Mouse (Mus musculus): ENCODE results near the gene Mrps27. TPM values are rescaled to one million over a fixed set of nuclear protein-coding genes. Genes with fewer than 3 reads are reported as not detected.
A peak's percentile ranks its signal among the peaks of the same experiment; 100 is the strongest.

Mrps27 gene
- polyA plus RNA-seq, 1 experiment from 2014 or later, result 40.9 TPM

DNA sequence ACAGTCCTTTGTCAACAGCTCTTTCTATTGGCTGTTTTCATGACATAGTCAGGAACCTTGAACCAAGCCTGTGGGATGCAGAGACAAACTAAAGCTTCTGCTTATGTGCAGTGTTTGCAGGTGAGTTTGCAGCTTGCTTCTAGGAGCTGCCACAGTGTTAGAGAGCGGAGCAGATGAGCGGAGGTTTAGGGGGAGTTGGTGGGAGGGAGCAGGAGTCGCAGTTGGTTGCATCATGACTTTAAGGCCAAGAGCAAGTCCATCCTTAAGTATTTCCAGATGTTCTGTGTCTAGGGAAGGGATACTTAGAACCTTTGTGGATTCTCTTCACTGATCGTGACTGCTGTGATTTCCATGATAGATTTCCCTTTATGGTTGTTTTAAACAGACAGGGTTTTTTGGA lies 29.6 kb downstream of the Mrps27 start:
- no peak for ATAC-seq (ENCODE audit: low read depth)

DNA sequence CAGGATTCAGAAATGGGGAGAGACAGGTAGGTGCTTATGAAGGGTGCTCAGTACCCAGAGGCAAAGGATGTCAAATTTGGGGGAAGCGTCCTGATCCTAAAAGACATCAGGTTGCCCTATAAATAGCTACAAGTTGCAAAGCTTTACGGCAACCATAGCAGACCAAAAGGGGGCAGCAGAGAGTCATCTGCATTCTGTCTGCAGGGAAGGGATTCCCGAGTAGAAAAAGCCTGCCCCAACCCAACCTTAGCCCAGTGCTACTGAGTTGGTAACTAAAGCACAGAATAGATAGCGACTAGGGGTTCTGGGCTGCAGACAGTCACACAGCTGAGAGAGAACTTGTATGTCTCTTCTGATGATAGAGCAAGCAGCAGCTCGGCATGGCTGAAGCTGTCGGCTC lies 31.0 kb downstream of the Mrps27 start:
- 37% methylated on average over 6 of the region's 6 CpGs for WGBS
- Histone ChIP-seq H3K4me2 (no peak overlapping the region), H3K27me3 (no peaks in the 10 kb centered on the region), H3K27ac (replicated peaks) (no peak overlapping the region), H3K4me1 (replicated peaks) (no peaks in the 10 kb centered on the region; the same call in 1 of the 2 replicates), H3K4me3 (no peak overlapping the region), H3K36me3 (no peaks in the 10 kb centered on the region), H3K9ac (no peak overlapping the region), H3K9me3 (no peaks in the 10 kb centered on the region)
- ATAC-seq (ENCODE audit: low read depth), result peak; percentile 74; the same call in 1 of the 2 replicates

More for the DNA sequence above, 29.6 kb downstream of the Mrps27 start:
- Histone ChIP-seq H3K4me2 (no peak overlapping the region), H3K4me3 (no peak overlapping the region), H3K27me3 (no peaks in the 10 kb centered on the region), H3K9ac (no peak overlapping the region), H3K9me3 (no peaks in the 10 kb centered on the region), H3K27ac (replicated peaks) (no peak overlapping the region), H3K4me1 (replicated peaks) (peaks cover 1% of the 10 kb centered on the region; the same call in 1 of the 2 replicates), H3K36me3 (no peaks in the 10 kb centered on the region)
- WGBS, result 82% methylated on average over 4 of the region's 4 CpGs

DNA sequence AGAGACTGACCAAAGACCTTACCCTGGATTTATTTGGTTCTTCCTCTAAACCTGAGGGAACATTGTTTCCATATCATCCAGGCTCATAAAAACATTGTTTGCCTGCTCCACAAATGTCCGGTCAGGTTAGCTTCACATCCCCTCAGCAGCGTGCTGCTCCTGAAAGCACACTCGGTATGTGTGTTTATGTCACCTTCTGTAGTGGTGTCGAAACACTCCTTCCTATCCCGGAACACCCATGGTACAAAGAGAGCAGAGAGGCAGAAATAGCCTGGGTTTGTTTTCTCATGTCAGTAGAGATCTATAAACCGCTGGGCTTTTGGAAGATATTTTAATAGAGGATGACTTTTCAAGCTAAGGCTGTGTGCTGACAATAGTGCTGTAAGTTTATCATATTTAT lies 32.5 kb downstream of the Mrps27 start:
- Histone ChIP-seq H3K27ac (replicated peaks) (no peak overlapping the region), H3K9ac (no peak overlapping the region), H3K36me3 (no peaks in the 10 kb centered on the region), H3K4me3 (no peak overlapping the region), H3K4me1 (replicated peaks) (no peaks in the 10 kb centered on the region; the same call in 1 of the 2 replicates), H3K4me2 (no peak overlapping the region), H3K9me3 (no peaks in the 10 kb centered on the region), H3K27me3 (no peaks in the 10 kb centered on the region)
- no peak for ATAC-seq (ENCODE audit: low read depth)
- WGBS, result 90% methylated on average over 6 of the region's 6 CpGs

DNA sequence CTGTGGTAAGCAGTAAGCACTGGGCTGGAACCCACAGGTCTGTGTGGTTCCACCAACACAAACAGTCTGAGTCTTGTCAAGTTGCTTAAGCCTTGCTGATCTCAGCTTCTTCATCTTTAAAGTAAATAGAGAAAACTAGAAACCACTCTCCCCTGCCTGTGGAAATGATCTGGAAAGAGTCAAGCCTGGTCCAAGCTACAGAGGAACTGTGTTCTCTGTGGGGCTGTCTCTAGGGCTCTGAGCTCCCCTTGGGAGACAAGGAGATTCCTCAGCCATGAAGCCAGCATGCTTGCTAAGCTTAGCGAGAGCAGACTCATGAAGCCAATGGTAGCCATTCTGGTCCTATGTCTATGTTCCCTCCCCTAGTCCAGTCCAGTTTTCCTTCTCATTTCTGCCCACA lies 33.6 kb downstream of the Mrps27 start:
- H3K27ac ChIP-seq (replicated peaks), result no peak overlapping the region
- no peaks in the 10 kb centered on the region for H3K36me3 ChIP-seq
- no peak for ATAC-seq (ENCODE audit: low read depth)
- H3K4me1 ChIP-seq (replicated peaks), result no peaks in the 10 kb centered on the region; the same call in 1 of the 2 replicates
- H3K4me3 ChIP-seq, result no peak overlapping the region
- H3K9me3 ChIP-seq, result no peaks in the 10 kb centered on the region
- WGBS, result 81% methylated on average over 1 of the region's 1 CpGs
- no peak overlapping the region for H3K4me2 ChIP-seq
- no peaks in the 10 kb centered on the region for H3K27me3 ChIP-seq
- H3K9ac ChIP-seq, result no peak overlapping the region

DNA sequence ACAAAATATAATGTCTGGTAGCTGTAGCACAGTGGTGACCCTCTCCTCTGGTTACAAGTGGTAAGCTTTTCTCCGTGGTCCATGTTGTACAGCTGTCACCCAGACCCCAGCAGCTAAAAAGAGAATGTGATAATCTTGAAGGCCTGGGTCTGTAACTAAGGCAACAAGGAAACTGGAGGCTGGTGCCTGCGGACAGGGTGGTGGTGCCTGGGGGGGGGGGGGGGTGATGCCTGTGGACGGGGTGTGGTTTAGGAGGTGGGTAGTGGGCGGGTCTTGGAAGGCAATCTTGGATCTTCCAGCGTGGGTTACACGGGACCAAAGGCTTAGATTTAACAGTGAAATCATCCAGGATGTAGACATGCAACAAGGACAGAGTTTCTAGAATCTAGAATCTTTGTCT lies 37.8 kb downstream of the Mrps27 start:
- Histone ChIP-seq H3K36me3 (no peaks in the 10 kb centered on the region), H3K4me1 (replicated peaks) (peaks cover 3% of the 10 kb centered on the region; the same call in 1 of the 2 replicates), H3K27me3 (no peaks in the 10 kb centered on the region), H3K9me3 (no peaks in the 10 kb centered on the region), H3K4me2 (no peak overlapping the region), H3K27ac (replicated peaks) (no peak overlapping the region), H3K4me3 (no peak overlapping the region), H3K9ac (no peak overlapping the region)
- no peak for ATAC-seq (ENCODE audit: low read depth)
- 58% methylated on average over 6 of the region's 6 CpGs for WGBS

DNA sequence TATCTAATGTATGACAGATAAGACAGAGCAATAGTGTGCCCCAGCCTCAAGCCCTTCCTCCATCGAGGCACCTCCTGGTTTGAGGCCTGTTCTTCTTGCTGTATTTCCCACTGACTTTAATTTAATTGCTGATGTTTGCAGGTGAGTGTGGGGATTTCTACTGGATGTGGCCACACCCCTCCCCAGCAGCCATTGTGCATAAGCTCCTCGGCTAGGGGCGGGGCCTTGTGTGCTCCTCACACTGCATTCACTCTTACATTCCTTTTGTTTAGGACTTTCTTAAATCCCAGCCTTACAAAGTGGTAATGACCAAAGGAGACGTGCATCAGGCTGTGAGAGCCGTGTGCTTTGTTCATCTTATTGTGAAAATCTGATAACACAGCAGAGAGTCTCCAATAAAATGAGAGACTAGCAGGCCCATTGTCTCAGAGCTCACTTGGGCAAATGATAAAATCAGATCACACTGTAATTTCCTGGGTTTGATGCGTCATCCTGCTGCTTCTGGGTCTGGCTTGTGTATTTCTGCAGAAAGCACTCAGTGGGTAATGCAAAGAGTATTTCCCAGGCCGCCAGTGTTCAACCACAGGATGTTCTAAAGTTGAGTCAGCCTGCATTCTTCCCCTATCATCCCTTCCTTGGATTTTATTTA lies 40.1 kb downstream of the Mrps27 start:
- Histone ChIP-seq H3K36me3 (no peaks in the 10 kb centered on the region), H3K4me2 (no peak overlapping the region), H3K9me3 (no peaks in the 10 kb centered on the region), H3K4me3 (no peak overlapping the region), H3K27ac (replicated peaks) (no peak overlapping the region), H3K4me1 (replicated peaks) (peaks cover 16% of the 10 kb centered on the region), H3K9ac (no peak overlapping the region), H3K27me3 (no peaks in the 10 kb centered on the region)
- WGBS, result 78% methylated on average over 7 of the region's 7 CpGs
- ATAC-seq (ENCODE audit: low read depth), result no peak; the same call in 1 of the 2 replicates

DNA sequence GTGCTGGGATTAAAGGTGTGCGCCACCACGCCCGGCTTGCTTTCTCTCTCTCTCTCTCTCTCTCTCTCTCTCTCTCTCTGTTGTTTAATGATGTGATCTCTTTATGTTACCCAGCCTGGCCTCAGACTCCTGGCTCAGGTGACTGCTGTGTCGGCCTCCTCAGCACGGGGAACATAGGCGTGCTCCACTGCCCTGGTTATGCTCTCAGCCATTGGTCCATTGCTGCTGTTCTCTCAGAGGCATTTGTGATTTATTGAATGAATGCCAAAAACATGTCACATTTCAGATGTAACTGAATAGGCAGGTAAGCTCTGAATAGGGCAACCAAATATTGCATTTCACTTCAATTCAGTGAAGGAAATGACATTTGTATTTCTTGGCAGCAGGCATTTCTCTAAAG lies 41.3 kb downstream of the Mrps27 start:
- no peaks in the 10 kb centered on the region for H3K9me3 ChIP-seq
- no peak overlapping the region for H3K9ac ChIP-seq
- H3K4me3 ChIP-seq, result no peak overlapping the region
- no peak overlapping the region for H3K4me2 ChIP-seq
- WGBS, result 85% methylated on average over 6 of the region's 6 CpGs
- H3K27ac ChIP-seq (replicated peaks), result no peak overlapping the region
- no peaks in the 10 kb centered on the region for H3K27me3 ChIP-seq
- no peaks in the 10 kb centered on the region for H3K36me3 ChIP-seq
- no peak for ATAC-seq (ENCODE audit: low read depth)
- peaks cover 16% of the 10 kb centered on the region for H3K4me1 ChIP-seq (replicated peaks)

DNA sequence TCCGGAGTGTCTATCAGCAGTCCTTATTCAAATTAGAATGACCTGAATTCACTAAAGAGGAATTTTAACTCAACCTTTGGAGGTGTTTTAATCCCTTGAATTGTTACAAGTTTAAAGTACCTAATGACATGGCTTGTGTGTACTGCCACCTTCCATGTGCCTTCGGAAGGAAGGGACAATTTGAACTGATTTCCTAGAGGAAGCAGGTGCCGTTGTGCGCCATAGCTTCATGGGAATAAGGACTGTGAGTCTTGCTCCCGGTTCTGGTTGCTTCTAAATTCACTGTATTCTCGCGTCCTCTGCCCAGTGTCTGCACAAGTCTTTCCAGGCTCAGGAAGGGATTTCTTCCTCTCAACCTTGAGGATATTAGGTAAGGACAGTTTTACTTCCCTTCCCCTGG lies 41.8 kb downstream of the Mrps27 start:
- H3K9ac ChIP-seq, result no peak overlapping the region
- H3K4me3 ChIP-seq, result no peak overlapping the region
- no peaks in the 10 kb centered on the region for H3K36me3 ChIP-seq
- H3K9me3 ChIP-seq, result no peaks in the 10 kb centered on the region
- H3K27ac ChIP-seq (replicated peaks), result no peak overlapping the region
- no peaks in the 10 kb centered on the region for H3K27me3 ChIP-seq
- WGBS, result 90% methylated on average over 7 of the region's 7 CpGs
- no peak overlapping the region for H3K4me2 ChIP-seq
- ATAC-seq (ENCODE audit: low read depth), result no peak
- H3K4me1 ChIP-seq (replicated peaks), result peaks cover 18% of the 10 kb centered on the region

DNA sequence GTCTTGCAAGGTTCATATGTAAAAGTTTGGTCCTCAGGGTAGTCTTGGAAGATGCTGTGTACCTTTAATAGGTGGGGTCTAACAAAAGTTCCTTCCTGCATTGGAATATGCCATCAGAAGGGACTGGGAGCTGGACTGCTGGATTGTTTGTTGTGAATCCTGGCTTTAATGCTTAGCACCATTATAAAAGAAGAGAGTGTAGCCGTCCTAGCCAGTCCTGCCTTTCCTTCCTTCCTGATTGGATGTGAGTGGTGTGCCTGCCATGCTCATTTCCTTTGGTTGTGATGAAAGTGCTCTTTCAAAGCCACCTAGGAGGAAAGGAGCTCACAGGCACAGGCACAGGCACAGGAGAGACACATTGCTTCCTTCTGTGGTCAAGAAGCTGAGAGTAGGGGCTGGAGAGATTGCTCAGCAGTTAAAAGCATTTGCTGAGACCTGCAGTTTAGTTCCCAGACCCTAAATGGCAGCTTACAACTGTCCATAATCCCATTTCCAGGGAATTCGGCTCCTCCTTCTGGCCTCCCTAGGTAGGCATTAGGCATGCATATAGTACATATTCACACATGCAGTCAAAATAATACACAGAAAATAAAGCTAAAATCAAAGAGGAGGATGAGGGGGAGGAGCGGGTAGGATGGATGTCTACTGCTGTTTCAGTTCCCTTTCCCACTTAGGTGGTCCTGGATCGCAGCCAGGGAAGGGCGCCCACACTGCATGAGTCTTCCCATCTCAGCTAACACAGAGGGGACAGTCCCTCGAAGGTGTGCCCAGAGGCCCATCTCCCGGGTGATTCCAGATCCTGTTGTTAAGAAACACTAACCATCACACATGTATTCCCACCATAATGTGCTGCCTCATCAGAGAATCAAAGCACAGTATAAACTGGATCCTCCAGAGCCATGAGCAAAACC lies 43.6 kb downstream of the Mrps27 start:
- Histone ChIP-seq H3K4me3 (no peak overlapping the region), H3K4me2 (no peak overlapping the region), H3K4me1 (replicated peaks) (peaks cover 22% of the 10 kb centered on the region), H3K36me3 (no peaks in the 10 kb centered on the region), H3K9me3 (no peaks in the 10 kb centered on the region), H3K27me3 (no peaks in the 10 kb centered on the region), H3K27ac (replicated peaks) (no peak overlapping the region; the same call in 1 of the 2 replicates), H3K9ac (no peak overlapping the region)
- no peak for ATAC-seq (ENCODE audit: low read depth)
- WGBS, result 64% methylated on average over 7 of the region's 7 CpGs

DNA sequence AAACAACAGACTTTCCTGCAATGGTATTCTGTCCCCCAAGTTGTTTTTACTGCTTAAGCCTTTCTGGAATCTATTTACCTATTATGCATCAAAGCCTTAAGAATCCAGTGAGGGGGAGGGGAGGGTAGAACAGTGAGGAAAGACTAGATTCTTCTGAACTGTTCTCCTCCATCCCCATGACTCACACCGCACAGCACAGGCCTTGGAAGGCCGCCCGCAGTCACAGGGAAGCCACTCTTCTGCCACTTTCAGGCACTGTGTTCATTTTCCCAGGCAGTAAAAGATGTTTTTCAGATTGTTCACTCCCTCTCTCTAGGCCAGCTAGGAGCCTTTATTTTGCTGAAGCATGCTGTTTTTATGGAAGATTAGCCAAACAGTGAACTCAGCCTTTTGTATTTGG lies 46.8 kb downstream of the Mrps27 start:
- ATAC-seq (ENCODE audit: low read depth), result no peak
- Histone ChIP-seq H3K9ac (no peak overlapping the region), H3K4me3 (no peak overlapping the region), H3K4me2 (no peak overlapping the region), H3K27me3 (no peaks in the 10 kb centered on the region), H3K9me3 (no peaks in the 10 kb centered on the region), H3K27ac (replicated peaks) (no peak overlapping the region), H3K4me1 (replicated peaks) (peaks cover 36% of the 10 kb centered on the region), H3K36me3 (no peaks in the 10 kb centered on the region)
- WGBS, result 79% methylated on average over 3 of the region's 3 CpGs

DNA sequence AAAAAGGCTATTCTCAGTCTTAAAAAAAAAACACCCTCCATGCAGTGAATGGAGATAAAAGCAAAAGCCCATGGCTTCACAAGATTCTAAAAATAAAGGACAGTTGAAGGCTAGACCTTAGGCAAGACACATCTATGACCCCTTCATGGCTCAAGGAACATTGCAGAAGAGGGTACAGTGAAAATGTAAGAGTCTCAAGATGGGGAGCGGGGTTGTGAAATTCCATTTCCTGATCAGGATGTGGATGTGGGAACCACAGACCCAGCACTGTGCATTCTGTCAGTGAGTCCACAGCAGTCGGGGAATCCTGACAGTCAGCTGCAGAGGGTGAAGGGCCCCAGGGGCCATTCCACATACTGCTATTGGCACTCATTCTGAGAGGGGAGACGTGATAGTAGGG lies 48.5 kb downstream of the Mrps27 start:
- no peak for ATAC-seq (ENCODE audit: low read depth)
- no peak overlapping the region for H3K9ac ChIP-seq
- no peak overlapping the region for H3K4me3 ChIP-seq
- no peaks in the 10 kb centered on the region for H3K36me3 ChIP-seq
- WGBS, result 78% methylated on average over 3 of the region's 3 CpGs
- no peaks in the 10 kb centered on the region for H3K27me3 ChIP-seq
- H3K4me2 ChIP-seq, result no peak overlapping the region
- peaks cover 37% of the 10 kb centered on the region for H3K4me1 ChIP-seq (replicated peaks)
- H3K9me3 ChIP-seq, result no peaks in the 10 kb centered on the region
- no peak overlapping the region for H3K27ac ChIP-seq (replicated peaks)

DNA sequence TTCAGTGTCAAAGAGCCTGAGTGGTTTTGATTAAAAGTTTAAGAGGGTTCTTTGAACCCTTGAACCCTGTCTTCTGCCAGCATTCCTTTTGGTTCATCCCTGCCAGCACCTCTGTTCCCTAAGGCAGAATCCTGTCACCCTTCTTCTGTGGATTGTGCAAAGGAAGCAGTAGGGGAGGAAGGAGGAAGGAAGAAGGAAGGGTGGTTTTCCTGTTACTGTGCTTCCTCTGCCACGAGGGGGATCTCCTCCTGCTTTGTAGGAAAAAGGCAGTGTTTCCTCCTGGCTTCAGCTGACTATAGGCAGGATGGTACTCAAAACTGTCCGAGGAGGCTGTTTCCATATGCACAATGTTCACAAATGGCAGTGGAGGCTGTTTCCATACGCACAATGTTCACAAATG lies 50.1 kb downstream of the Mrps27 start:
- 67% methylated on average over 3 of the region's 3 CpGs for WGBS
- H3K9me3 ChIP-seq, result no peaks in the 10 kb centered on the region
- no peak overlapping the region for H3K4me2 ChIP-seq
- no peaks in the 10 kb centered on the region for H3K27me3 ChIP-seq
- no peak overlapping the region for H3K4me3 ChIP-seq
- H3K36me3 ChIP-seq, result no peaks in the 10 kb centered on the region
- no peak overlapping the region for H3K9ac ChIP-seq
- ATAC-seq (ENCODE audit: low read depth), result no peak
- H3K27ac ChIP-seq (replicated peaks), result no peak overlapping the region
- peaks cover 41% of the 10 kb centered on the region for H3K4me1 ChIP-seq (replicated peaks)
